Mouse (Mus musculus): ENCODE data around the gene Prss29.

GRCm38 (mm10) chr17:25290411-25290810 lies 28.0 kb upstream of the Prss29 start:
- TF ChIP-seq CTCF (IDR thresholded peaks at IDR 0.05; ENCODE audit: low read depth): peak; percentile 37
- TF ChIP-seq EP300 (IDR thresholded peaks at IDR 0.05; ENCODE audit: low read depth): no peak
